Mouse (Mus musculus): ENCODE results near the gene Sf3a3.

DNA sequence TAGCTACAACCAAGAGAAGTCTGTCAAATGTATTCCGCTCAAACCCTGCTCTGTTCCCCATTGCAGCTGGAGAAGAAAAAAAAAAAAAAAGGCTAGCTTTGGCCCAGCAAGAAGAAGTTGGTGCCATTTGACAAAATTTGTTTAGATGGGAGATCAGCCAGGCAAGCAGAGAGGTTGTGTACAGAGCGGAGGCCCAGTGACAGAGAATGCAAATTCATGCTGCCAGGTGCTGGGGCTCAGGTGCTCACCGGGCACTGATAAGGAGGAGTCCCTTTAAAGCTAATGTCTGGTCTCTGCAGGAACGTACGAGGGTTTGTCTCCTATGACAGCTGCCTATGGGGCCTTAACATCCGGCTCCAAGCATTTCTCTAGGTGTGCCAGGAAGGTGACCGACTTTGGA is 32.0 kb downstream of the Sf3a3 start:
- TF ChIP-seq E2F4 (IDR thresholded peaks at IDR 0.05; ENCODE audit: insufficient read depth) (no peak), POLR2A (IDR thresholded peaks at IDR 0.05; ENCODE audit: insufficient read length, low read depth) (no peak), TCF12 (IDR thresholded peaks at IDR 0.05; ENCODE audit: insufficient read depth, poor library complexity, severe bottlenecking) (no peak), USF1 (IDR thresholded peaks at IDR 0.05; ENCODE audit: low read depth) (no peak), TCF3 (IDR thresholded peaks at IDR 0.05; ENCODE audit: insufficient read length, low read depth) (no peak), CEBPB (IDR thresholded peaks at IDR 0.05; ENCODE audit: insufficient read depth, poor library complexity, severe bottlenecking) (no peak), MAX (IDR thresholded peaks at IDR 0.05; ENCODE audit: low read depth) (no peak), POLR2AphosphoS2 (IDR thresholded peaks at IDR 0.05; ENCODE audit: insufficient read length, low read depth) (no peak), MYOG (IDR thresholded peaks at IDR 0.05; ENCODE audit: control insufficient read depth in 1 of 3, insufficient read depth in 1 of 3, insufficient read length in 2 of 3, low read depth in 2 of 3) (no peak), SRF (IDR thresholded peaks at IDR 0.05; ENCODE audit: control insufficient read depth, insufficient read length, low read depth) (no peak), MYOD1 (IDR thresholded peaks at IDR 0.05; ENCODE audit: control insufficient read depth in 1 of 3, insufficient read length in 2 of 3, low read depth in 2 of 3) (no peak)
